Mouse (Mus musculus): ENCODE measurements around the gene Fam183b.
"Not testable (repeated sequence)": the region's sequence is repeated elsewhere in the genome, so short reads cannot be mapped to it uniquely, and the experiment has no call there.

The Fam183b gene

GRCm38 (mm10) chr11:58801558-58802228 is at the start of gene Fam183b:
Gene Fam183b, minus strand, starts transcription at chr11:58801960.
- DNase-seq, result no peak

GRCm38 (mm10) chr11:58849731-58850130 is 48.0 kb upstream of the Fam183b start:
- no peak for DNase-seq

GRCm38 (mm10) chr11:58847636-58848035 is 45.9 kb upstream of the Fam183b start:
- peak; percentile 50 for DNase-seq

DNA sequence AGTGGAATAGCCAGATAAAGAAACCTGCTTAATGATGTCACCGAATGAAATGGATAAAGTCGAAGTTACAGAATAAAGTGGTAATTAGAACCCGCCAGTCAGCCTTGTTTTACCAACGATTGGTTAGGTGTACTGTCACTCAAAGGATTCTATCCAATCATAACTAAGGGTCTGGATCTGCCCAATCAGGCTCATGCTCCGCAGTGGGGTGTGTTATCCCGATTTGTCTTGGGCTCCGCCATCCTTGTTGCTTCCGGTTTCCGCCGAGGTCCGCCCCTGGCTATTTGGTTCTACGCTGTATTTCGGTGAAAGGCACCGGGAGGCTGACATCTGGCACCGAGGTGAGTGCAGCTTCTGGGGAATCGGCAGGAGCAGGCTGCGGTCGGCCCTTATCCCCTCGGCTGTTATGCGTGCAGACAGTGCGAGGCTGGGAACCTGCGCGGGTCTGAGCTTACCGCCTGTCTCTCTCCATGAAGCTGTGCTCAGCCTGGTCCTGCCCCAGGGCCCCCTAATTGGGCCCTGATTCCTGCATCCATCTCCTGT is 45.2 kb upstream of the Fam183b start, which contains the start of gene Gm12258:
Gene Gm12258, plus strand, starts transcription at position 240 of the 543 bp plus-strand sequence.
- DNase-seq, result peak; percentile 91

GRCm38 (mm10) chr11:58838951-58839350 is 37.2 kb upstream of the Fam183b start, which contains the start of gene Olfr311:
Gene Olfr311, plus strand, starts transcription at chr11:58839251.
- DNase-seq, result not testable (repeated sequence)

DNA sequence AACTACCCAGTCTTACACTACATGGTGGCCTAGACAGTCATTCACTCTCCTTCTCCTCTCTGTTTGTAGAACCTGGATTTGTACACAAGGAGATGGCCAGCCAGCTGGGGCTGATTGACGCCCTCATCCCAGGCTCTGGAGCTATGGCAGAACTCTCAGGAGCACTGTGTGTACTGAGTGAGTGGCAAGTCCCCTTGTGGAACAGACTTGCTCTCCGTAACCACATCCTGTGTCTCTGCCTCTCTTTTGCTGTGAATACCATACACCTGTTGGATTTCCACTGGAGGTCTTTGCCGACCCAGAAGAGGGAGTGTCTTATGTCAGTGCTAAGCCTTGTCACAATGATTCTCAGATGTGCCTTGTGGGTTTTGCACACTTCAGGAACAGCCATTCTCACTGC is 30.8 kb upstream of the Fam183b start:
- peak; percentile 58 for DNase-seq

DNA sequence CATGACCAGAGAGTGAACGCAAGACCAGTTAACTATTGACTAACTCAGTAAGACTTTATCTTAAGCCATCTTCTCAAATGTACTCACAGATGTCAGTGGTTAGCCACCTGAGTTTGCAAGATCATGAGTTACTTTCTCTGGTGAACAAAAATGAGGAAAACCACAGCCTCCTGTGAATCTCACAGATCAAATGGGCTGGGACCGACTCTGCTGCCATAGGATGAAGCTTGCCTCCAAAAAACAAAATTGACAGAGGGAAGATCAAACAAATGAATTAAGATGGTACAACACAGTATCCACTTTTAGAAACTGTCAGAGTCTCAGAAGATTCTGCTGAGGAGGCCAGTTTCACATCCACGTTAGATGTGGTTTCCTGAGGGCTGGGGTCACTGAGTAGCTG is 28.0 kb upstream of the Fam183b start:
- DNase-seq, result peak; percentile 59

DNA sequence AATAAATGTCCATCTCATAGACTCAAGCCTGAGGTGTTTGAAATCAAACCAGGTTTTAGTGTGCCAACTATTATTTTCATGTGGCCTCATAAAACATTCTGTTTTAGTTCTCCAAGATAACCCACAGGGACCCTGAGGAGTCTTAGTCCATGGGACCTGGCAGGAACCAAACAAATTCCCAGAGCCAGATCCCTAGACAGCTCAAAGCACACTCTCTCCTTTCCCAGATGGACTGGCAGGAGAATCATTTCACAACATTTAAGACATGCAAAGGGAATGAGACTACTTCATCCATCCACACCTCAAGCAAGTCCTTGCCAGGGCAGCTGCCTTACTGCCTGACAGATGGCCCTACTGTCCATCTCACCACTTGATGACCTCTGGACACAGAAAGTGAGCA is 27.2 kb upstream of the Fam183b start, which contains the start of gene Olfr312:
Gene Olfr312, plus strand, starts transcription at position 301 of the 400 bp plus-strand sequence.
- not testable (repeated sequence) for DNase-seq

- no peak for DNase-seq
These were observed 13.9 kb upstream of the Fam183b start for GRCm38 (mm10) chr11:58815676-58816075.

DNA sequence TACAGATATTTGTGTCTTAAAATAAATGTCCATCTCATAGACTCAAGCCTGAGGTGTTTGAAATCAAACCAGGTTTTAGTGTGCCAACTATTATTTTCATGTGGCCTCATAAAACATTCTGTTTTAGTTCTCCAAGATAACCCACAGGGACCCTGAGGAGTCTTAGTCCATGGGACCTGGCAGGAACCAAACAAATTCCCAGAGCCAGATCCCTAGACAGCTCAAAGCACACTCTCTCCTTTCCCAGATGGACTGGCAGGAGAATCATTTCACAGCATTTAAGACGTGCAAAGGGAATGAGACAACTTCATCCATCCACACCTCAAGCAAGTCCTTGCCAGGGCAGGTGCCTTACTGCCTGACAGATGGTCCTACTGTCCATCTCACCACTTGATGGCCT is 12.9 kb upstream of the Fam183b start, which contains the start of gene Olfr313:
Gene Olfr313, plus strand, starts transcription at position 301 of the 400 bp plus-strand sequence.
- DNase-seq, result not testable (repeated sequence)

GRCm38 (mm10) chr11:58812001-58812400 is 10.2 kb upstream of the Fam183b start:
- DNase-seq, result no peak

- DNase-seq, result no peak
These were observed 2.6 kb upstream of the Fam183b start for GRCm38 (mm10) chr11:58804393-58804792.

- no peak for DNase-seq
These were observed 2.1 kb upstream of the Fam183b start for GRCm38 (mm10) chr11:58803871-58804270.

DNA sequence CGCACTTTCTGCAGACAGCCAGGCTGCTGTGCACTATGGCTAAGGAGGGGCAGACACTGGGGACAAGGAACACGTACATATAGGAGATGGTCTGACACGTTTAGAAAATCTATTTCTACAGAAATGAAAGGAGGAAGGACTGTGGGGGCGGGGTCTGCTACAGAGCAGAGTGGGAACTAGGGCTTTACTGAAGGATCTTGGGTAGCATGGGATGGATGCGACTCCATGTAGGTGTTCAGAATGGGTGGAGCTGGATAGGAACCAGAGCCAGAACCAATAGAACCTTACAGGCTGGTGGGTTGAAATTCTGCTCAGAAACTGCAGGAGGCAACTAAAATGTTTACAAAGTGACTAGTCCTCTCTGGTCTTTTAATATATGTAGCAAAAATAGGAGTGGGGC is 2.0 kb downstream of the Fam183b start:
- DNase-seq, result no peak

DNA sequence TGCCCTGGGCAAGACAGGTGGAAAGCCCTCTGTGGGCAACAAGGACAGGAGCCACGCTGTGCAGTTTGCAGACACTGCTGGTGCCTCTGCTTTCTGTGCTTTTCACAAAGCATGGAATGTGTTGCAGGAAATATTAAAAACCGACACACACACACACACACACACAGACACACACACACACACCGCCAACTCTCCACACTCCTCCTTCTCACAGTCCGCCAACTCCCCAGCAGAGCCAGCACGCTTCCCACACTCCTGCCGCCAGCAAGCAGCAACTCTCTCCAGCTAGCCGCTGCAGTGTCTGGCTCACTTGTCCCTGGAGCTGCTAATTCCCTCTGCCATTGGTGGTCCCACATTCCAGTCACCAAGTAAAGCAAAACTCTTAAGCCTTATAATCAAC is 4.9 kb downstream of the Fam183b start:
- DNase-seq, result no peak

DNA sequence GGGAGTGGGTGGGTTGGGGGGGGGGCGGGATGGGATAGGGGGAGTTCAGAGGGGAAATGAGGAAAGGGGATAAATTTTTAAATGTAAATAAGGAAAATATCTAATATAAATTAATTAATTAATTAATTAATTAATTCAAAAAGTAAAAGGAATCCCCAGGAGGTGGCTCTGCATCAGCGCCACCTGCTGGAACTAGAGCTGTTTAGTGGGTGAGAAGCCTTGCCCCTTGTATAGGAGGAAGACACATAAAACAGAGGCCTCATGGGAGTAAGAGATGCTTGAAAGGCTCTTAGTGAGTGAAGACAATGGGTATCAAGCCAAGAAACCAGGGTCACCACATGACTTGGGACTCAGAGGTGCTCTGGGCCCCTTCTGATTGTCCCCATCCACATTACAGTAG is 5.9 kb downstream of the Fam183b start:
- peak; percentile 48 for DNase-seq

DNA sequence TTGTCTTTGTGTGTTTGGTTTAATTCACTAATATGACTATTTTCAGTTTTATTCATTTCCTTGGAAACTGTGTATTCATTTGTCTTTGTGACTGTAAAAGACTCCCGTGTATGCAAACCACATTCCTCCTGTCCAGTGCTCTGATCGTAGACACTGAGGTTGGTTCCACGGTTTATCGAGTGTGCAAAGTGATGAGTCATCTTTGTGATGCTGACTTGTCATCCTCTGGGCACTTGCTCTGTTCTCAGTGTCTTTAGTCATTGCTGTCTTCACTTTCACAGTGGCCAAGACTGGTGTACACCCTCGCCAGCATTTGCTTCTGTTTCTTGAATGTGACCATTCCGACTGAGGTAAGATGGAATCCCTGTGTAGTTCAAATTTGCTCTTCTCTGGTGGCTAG is 11.1 kb downstream of the Fam183b start:
- DNase-seq, result no peak

DNA sequence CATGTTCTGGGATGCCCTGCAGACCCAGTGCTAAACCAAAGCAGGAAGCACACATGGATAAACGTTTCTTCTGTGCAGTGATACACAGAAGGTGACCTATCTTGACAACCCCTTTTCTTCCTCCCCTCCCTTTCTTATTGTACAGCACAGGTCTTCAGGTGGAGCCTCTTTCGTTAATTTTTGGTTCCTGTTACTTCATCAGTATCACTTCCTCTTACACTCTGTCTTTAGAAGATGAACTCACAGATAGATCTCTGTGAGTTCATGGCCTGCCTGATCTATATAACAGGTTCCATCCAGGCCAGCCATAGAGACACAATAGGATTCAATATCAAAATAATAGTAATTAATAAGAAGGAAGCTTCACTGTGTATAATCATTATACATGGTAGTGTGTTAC is 11.7 kb downstream of the Fam183b start:
- no peak for DNase-seq

DNA sequence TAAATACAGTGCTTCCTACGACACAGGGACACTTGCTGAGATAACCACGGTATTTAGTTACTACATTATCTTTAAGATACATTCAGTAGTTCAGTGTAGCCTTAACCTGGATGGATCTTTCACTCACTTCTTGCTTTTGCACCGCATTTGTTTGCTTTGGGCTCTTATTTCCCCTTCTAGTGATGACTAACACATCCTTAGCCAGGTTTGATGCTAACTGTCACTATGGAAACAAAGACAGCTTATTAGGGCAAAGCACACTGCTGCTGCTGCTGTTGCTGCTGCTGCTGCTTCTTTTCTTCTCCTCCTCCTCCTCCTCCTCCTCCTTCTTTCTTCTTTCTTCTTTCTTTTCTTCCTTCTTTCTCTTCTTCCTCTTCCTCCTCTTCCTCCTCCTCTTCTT is 12.2 kb downstream of the Fam183b start:
- DNase-seq, result no peak

- DNase-seq, result peak; percentile 62
These were observed 13.4 kb downstream of the Fam183b start for GRCm38 (mm10) chr11:58788346-58788745.

DNA sequence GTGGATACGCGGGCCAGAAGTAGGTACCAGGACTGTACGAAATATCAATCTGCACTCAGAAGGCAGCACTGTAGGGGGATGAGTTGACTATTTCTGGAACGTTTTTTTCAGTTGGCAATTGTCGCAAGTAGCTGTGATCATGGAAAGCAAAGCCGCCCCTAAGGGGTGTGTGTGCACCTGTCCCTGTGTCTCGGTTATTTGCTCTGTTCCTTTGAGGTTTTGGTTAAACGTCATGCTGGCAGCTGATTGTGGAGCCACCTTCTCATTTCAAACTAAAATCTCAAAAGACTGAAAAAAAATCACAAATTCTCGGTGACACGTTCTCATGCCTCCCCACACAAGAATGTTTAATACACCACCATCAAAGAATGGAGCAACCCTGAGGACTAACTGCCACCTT is 14.1 kb downstream of the Fam183b start:
- DNase-seq, result peak; percentile 73

- no peak for DNase-seq
These were observed 17.6 kb downstream of the Fam183b start for GRCm38 (mm10) chr11:58784182-58784581.

GRCm38 (mm10) chr11:58782480-58783089 is 19.2 kb downstream of the Fam183b start, which contains the start of gene Olfr314:
Gene Olfr314, plus strand, starts transcription at chr11:58782952.
- no peak for DNase-seq

GRCm38 (mm10) chr11:58772888-58773287 is 28.9 kb downstream of the Fam183b start, which contains the start of gene Olfr315:
Gene Olfr315, plus strand, starts transcription at chr11:58773188.
- DNase-seq, result no peak

Data from thymus, postnatal 14 days (tissue).